Mouse (Mus musculus) c-Kit-positive CD71-positive TER-119-negative erythroid progenitor cells, embryonic 14.5 days (primary cell): ENCODE data around the gene Fxyd4.

Experiments used
- DNase-seq: peaks from one replicate; pipeline ENCODE4 v3.0.0-alpha.2; 2013; ENCODE audit warnings: low read depth

Fxyd4 gene

GRCm38 (mm10) chr6:117890257-117890656, 47.2 kb downstream of the Fxyd4 start:
- no peak for DNase-seq

- peak; percentile 95 for DNase-seq
Observed at GRCm38 (mm10) chr6:117888642-117889096, 48.8 kb downstream of the Fxyd4 start.

- DNase-seq = no peak
Observed at GRCm38 (mm10) chr6:117888032-117888431, 49.5 kb downstream of the Fxyd4 start.

DNA sequence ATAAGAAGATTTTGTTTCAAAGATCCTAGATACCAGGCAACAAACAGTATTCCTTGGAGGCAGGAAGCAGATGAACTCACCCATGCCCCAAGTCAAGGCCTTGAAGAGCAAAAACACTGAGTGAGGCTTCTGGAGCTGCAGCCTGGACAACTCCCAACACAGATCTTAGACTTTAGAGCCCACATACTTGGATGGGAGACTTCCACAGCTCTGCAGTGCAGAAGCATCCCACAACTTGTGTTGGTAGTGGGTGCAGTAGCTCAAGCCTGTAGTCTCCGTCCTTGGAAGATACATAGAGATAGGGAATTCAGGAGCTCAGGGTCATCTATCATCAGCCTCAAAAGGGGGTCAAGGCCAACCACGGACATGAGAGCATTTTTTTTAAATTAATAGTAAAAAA, 51.5 kb downstream of the Fxyd4 start:
- DNase-seq = no peak
